Mouse (Mus musculus): ENCODE results near the gene Kalrn. TPM values are rescaled to one million over a fixed set of nuclear protein-coding genes. Genes with fewer than 3 reads are reported as not detected.

Gene Kalrn
- polyA plus RNA-seq, 1 experiment from 2014 or later, result 10.0 TPM

DNA sequence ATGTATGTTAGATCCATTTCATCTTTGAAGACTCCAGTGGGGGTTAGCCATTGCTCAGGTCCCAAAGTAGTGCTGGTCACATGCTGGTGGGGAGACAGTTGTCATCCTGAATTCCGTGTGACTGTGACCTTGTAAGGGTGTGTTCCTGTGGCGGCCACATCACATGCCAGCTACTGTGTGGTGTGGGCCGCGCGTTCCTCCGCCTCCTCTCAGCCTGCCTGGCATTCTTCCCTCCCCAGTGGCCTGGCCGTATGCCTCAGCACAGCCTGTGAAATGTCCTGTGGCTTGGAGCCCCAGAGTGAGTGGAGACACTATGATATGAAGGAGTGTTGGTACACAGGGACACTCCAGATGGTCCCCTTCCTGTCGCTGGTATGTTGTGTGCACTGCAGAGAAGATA, 635.8 kb downstream of the Kalrn start:
- Histone ChIP-seq H3K27ac (replicated peaks) (no peak overlapping the region), H3K9me3 (replicated peaks) (no peaks in the 10 kb centered on the region), H3K4me2 (no peak overlapping the region), H3K36me3 (replicated peaks) (no peaks in the 10 kb centered on the region), H3K9ac (no peak overlapping the region), H3K4me3 (replicated peaks) (no peak overlapping the region), H3K4me1 (replicated peaks) (peaks cover 15% of the 10 kb centered on the region), H3K27me3 (no peaks in the 10 kb centered on the region)
- 57% methylated on average over 8 of the region's 8 CpGs for WGBS (ENCODE audit: insufficient replicate concordance)
- ATAC-seq (ENCODE audit: insufficient read depth), result no peak

DNA sequence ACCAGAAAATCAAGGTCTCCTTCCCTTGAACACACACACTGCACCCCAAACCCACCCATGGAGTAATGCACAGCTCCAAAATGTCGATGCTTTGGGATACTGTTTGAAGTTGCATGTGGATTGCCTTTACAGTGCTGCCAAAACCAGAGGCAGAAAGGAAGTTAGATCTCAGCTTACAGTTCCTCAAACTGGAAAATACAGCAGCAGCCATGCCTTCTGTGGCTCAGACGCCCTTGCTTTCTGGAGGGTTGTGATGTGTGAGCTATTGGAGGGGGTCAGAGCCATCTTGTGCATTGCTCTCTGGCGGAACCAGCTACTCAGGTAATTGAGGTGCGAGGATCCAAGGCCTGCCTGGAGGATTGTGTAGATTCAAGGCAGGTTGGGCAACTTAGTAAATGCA, 636.4 kb downstream of the Kalrn start:
- H3K4me2 ChIP-seq, result no peak overlapping the region
- H3K4me3 ChIP-seq (replicated peaks), result no peak overlapping the region
- no peak for ATAC-seq (ENCODE audit: insufficient read depth)
- H3K9me3 ChIP-seq (replicated peaks), result no peaks in the 10 kb centered on the region
- no peak overlapping the region for H3K27ac ChIP-seq (replicated peaks)
- no peaks in the 10 kb centered on the region for H3K36me3 ChIP-seq (replicated peaks)
- H3K4me1 ChIP-seq (replicated peaks), result peaks cover 15% of the 10 kb centered on the region
- H3K27me3 ChIP-seq, result no peaks in the 10 kb centered on the region
- no peak overlapping the region for H3K9ac ChIP-seq
- 48% methylated on average over 4 of the region's 4 CpGs for WGBS (ENCODE audit: insufficient replicate concordance)

DNA sequence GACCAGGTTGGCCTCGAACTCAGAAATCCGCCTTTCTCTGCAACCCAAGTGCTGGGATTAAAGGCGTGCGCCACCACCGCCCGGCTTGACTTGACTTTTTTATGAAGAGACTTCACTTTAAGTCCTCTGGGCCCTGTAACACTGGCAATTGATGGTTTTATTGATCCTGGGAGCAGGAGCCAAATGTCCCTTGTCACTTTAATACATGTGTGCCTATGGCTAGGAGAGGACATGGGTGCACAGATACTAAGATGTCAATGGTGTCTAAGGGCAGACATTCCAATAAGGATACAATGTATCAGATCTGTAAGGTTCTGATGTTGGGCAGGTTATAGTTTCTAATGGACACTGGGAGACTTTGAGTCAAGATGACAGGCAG, 637.9 kb downstream of the Kalrn start:
- no peak for ATAC-seq (ENCODE audit: insufficient read depth)
- H3K27ac ChIP-seq (replicated peaks), result no peak overlapping the region
- no peak overlapping the region for H3K4me3 ChIP-seq (replicated peaks)
- H3K4me1 ChIP-seq (replicated peaks), result peaks cover 16% of the 10 kb centered on the region
- no peak overlapping the region for H3K9ac ChIP-seq
- no peaks in the 10 kb centered on the region for H3K9me3 ChIP-seq (replicated peaks)
- no peak overlapping the region for H3K4me2 ChIP-seq
- 84% methylated on average over 6 of the region's 6 CpGs for WGBS (ENCODE audit: insufficient replicate concordance)
- no peaks in the 10 kb centered on the region for H3K27me3 ChIP-seq
- H3K36me3 ChIP-seq (replicated peaks), result no peaks in the 10 kb centered on the region

DNA sequence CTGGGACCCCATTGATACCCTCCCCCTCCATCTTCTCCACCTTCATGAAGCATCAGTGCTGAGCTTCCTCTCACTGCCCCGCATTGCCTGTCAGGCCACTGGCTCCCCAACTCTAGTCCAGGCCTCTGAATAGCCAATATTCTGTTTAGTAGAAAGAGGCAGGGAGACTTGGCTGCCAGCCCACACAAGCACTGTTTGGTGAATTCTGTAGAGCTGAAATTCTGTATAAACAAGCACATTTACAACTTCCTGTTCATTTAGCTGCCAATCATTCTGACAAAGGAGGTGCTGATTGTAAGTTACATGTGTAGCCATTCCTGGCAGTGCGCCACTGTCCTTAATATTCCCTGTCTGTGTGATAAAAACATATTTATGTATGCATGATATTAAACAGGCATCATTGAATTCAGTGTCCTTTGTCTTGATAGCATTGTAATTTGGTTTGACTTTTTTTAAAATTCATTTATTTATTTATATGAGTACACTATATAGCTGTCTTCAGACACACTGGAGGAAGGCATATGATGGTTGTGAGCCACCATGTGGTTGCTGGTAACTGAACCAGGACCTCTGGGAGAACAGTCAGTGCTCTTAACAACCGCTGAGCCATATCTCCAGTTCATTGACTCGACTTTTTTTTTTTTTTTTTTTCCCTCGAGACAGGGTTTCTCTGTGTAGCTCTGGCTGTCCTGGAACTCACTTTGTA, 638.5 kb downstream of the Kalrn start:
- 42% methylated on average over 5 of the region's 5 CpGs for WGBS (ENCODE audit: insufficient replicate concordance)
- H3K9me3 ChIP-seq (replicated peaks), result no peaks in the 10 kb centered on the region
- H3K4me3 ChIP-seq (replicated peaks), result no peak overlapping the region
- no peaks in the 10 kb centered on the region for H3K27me3 ChIP-seq
- ATAC-seq (ENCODE audit: insufficient read depth), result no peak
- H3K9ac ChIP-seq, result no peak overlapping the region
- no peaks in the 10 kb centered on the region for H3K36me3 ChIP-seq (replicated peaks)
- peak overlapping the region; percentile 19; the same call in 1 of the 2 replicates for H3K27ac ChIP-seq (replicated peaks)
- H3K4me1 ChIP-seq (replicated peaks), result peaks cover 16% of the 10 kb centered on the region
- no peak overlapping the region for H3K4me2 ChIP-seq

DNA sequence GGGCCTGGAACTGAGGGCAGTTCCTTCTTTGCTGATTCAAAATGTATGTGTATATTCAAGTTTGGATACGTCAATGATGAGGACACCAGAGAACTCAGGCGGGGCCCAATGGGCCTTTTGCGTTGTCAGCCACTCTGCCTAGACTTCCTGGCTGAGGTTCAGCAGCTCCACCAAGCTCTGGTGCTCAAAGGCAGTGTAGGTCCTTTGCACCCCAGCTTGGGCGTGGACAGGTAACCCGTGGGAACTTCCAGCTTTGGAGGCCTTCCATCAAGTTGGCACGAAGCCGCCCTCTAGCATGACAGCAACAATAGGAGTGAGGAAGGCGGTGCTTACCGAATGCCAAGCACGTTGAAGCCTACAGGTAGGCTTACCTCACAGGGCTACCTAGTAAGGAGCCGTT, 639.9 kb downstream of the Kalrn start:
- no peak for ATAC-seq (ENCODE audit: insufficient read depth)
- no peak overlapping the region for H3K4me2 ChIP-seq
- H3K27ac ChIP-seq (replicated peaks), result no peak overlapping the region
- H3K4me1 ChIP-seq (replicated peaks), result peaks cover 21% of the 10 kb centered on the region
- H3K4me3 ChIP-seq (replicated peaks), result no peak overlapping the region
- no peaks in the 10 kb centered on the region for H3K27me3 ChIP-seq
- H3K9me3 ChIP-seq (replicated peaks), result no peaks in the 10 kb centered on the region
- no peaks in the 10 kb centered on the region for H3K36me3 ChIP-seq (replicated peaks)
- no peak overlapping the region for H3K9ac ChIP-seq
- WGBS (ENCODE audit: insufficient replicate concordance), result 66% methylated on average over 11 of the region's 11 CpGs

DNA sequence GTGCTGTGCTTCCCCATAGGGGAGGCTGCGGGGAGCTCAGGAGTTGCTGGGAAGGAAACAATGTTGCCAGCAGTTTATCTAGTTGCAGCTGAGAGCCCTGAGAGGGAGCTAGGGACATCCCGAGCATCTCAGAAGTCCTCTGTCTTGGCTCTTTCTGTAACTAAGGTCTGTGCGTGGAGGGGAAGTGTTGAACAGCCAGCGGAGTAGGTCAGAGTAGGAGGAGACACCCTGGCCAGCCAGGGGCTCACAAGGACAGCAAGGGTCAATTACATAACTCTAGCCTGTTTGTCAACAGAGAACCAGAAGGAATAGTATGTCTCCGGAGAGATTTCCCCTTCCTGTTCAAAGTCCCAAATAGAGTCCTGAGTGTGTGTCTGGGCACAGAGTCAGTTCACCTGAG, 641.2 kb downstream of the Kalrn start:
- Histone ChIP-seq H3K27ac (replicated peaks) (no peak overlapping the region), H3K27me3 (no peaks in the 10 kb centered on the region)

DNA sequence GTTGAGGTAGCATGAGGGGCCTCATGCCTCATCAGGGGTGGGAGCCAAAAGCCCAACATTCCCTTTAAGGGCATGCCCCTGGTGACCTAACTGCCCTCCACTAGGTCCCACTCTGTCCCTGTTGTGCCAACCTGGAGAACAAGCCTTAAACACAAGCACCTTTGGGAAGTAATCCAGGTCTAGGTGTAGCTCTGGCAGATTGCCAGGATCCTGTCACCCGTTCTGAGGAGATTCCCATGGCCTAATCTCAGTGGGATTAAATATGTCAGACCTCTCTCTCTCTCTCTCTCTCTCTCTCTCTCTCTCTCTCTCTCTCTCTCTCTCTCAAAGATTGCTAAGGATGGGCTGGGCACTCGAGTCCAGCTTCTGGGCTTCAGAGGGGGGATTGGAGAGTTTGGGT, 641.6 kb downstream of the Kalrn start:
- Histone ChIP-seq H3K9ac (no peak overlapping the region), H3K36me3 (replicated peaks) (no peaks in the 10 kb centered on the region), H3K9me3 (replicated peaks) (no peaks in the 10 kb centered on the region), H3K4me1 (replicated peaks) (peaks cover 21% of the 10 kb centered on the region), H3K4me2 (no peak overlapping the region), H3K27ac (replicated peaks) (no peak overlapping the region), H3K4me3 (replicated peaks) (no peak overlapping the region), H3K27me3 (no peaks in the 10 kb centered on the region)
- ATAC-seq (ENCODE audit: insufficient read depth), result no peak
- WGBS (ENCODE audit: insufficient replicate concordance), result 43% methylated on average over 2 of the region's 2 CpGs

More for the DNA sequence above, 641.2 kb downstream of the Kalrn start:
- Histone ChIP-seq H3K9me3 (replicated peaks) (no peaks in the 10 kb centered on the region), H3K9ac (no peak overlapping the region), H3K4me1 (replicated peaks) (peaks cover 21% of the 10 kb centered on the region), H3K4me3 (replicated peaks) (no peak overlapping the region), H3K36me3 (replicated peaks) (no peaks in the 10 kb centered on the region), H3K4me2 (no peak overlapping the region)
- no peak for ATAC-seq (ENCODE audit: insufficient read depth)
- 35% methylated on average over 5 of the region's 5 CpGs for WGBS (ENCODE audit: insufficient replicate concordance)

DNA sequence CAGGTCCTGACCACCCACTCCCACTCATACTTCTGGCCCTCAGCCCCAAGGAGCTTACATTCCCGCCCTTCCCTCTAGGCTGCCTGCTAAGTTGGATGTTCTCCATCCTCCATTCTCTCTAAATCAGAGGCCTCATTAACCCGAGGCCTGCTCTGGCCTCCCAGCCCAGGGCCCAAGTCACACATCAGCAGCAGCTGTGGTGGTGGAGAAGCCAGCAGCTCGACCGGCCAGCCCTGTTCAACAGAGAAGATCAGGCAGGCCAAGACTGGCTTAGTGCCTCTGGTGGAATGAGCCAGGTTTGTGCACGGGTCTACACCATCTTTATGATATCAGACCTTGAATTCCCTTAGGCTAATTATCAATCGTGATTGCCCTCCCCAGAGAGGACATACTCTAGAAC, 642.5 kb downstream of the Kalrn start:
- H3K4me2 ChIP-seq, result no peak overlapping the region
- no peaks in the 10 kb centered on the region for H3K36me3 ChIP-seq (replicated peaks)
- no peak overlapping the region for H3K27ac ChIP-seq (replicated peaks)
- H3K4me3 ChIP-seq (replicated peaks), result no peak overlapping the region
- peaks cover 21% of the 10 kb centered on the region for H3K4me1 ChIP-seq (replicated peaks)
- no peaks in the 10 kb centered on the region for H3K9me3 ChIP-seq (replicated peaks)
- WGBS (ENCODE audit: insufficient replicate concordance), result 62% methylated on average over 6 of the region's 6 CpGs
- no peak for ATAC-seq (ENCODE audit: insufficient read depth)
- H3K27me3 ChIP-seq, result no peaks in the 10 kb centered on the region
- no peak overlapping the region for H3K9ac ChIP-seq

DNA sequence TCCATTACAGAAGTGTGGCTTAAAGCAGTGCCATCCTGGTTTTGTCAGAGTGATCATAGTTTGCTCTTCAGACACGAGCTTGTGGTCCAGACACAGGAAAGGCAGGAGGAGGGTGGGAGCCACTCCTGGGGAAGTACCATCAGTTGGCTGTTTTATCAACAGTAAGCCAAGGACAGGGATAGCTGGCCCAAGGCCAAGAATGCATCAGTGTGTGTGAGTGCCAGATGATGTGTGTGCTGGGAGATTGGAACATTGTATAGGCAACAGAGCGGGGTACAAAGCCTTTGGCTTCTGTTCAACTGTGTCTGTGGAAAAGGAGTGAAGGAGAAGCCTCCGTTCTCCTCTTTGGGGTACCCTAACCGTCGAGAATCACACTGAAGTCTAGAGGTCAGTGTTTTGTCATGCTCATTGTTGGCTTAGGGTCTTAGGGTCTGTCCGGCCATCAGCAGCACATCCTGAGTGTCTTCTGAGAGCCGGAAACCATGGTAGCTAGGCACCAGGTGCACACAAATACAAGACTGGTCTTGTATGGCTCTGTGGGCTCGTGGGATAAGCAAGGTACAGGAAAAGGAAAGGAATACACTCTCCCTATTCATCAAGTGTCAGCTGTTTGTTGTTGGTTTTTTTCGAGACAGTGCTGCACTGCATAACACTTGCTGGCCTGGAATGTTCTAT, 644.4 kb downstream of the Kalrn start:
- Histone ChIP-seq H3K36me3 (replicated peaks) (no peaks in the 10 kb centered on the region), H3K4me3 (replicated peaks) (no peak overlapping the region), H3K9ac (no peak overlapping the region), H3K4me2 (no peak overlapping the region), H3K4me1 (replicated peaks) (peaks cover 17% of the 10 kb centered on the region), H3K27me3 (no peaks in the 10 kb centered on the region), H3K27ac (replicated peaks) (no peak overlapping the region), H3K9me3 (replicated peaks) (no peaks in the 10 kb centered on the region)
- ATAC-seq (ENCODE audit: insufficient read depth), result no peak
- WGBS (ENCODE audit: insufficient replicate concordance), result 54% methylated on average over 9 of the region's 9 CpGs

DNA sequence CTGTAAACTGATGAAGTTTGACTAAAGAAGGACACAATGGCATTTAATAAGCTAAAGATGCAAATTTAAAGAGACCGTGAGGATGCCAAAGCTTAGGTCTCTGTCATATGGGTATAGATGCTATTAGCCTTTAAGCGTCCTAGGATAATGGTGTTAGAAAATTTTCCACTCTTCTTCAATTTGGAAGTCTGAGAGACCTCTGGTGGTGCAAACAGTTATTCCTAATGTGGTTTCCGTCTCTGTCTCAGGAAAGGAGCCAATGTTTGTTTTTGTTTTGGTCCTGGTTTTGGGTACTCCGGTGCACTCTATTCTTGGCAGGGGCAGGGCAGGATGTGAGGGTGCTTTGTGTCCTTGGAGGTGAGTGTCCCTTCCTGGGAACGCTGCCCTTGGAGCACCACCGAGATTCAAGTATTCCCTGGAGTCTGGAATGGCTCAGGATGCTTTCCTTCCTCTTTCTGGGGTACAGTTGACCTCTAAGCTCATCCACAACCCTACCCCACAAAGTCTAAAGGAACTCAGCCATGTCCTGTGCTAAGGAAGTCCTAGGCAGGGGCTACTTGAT, 646.0 kb downstream of the Kalrn start:
- Histone ChIP-seq H3K27me3 (no peaks in the 10 kb centered on the region), H3K4me1 (replicated peaks) (peaks cover 29% of the 10 kb centered on the region), H3K4me2 (no peak overlapping the region), H3K27ac (replicated peaks) (no peak overlapping the region), H3K9ac (no peak overlapping the region), H3K9me3 (replicated peaks) (no peaks in the 10 kb centered on the region), H3K36me3 (replicated peaks) (no peaks in the 10 kb centered on the region), H3K4me3 (replicated peaks) (no peak overlapping the region)
- ATAC-seq (ENCODE audit: insufficient read depth), result no peak
- WGBS (ENCODE audit: insufficient replicate concordance), result 58% methylated on average over 6 of the region's 6 CpGs

DNA sequence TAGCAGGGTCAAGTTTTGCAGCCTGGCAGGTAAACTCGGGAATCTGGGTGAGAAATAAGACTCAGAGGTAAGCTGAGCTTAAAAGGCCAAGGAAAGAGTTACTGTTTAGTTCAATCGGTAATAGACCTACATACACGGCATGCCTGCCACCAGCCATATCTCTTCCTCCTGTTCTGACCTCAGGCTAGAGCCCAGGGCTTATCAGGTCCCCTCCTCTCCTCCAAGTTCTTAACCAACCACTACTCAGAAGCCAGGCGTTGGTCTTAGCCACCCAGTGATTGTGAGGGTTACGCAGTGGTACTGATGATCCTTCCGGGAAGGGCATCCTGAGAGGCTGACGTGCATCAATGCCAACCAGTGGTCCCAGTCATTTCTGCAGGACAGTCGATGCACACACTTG, 649.6 kb downstream of the Kalrn start:
- peaks cover 37% of the 10 kb centered on the region for H3K4me1 ChIP-seq (replicated peaks)
- H3K9ac ChIP-seq, result no peak overlapping the region
- H3K4me2 ChIP-seq, result no peak overlapping the region
- H3K36me3 ChIP-seq (replicated peaks), result peaks cover 4% of the 10 kb centered on the region; the same call in 1 of the 2 replicates
- WGBS (ENCODE audit: insufficient replicate concordance), result 28% methylated on average over 8 of the region's 8 CpGs
- H3K9me3 ChIP-seq (replicated peaks), result no peaks in the 10 kb centered on the region
- no peak overlapping the region for H3K4me3 ChIP-seq (replicated peaks)
- H3K27ac ChIP-seq (replicated peaks), result no peak overlapping the region
- H3K27me3 ChIP-seq, result no peaks in the 10 kb centered on the region
- ATAC-seq (ENCODE audit: insufficient read depth), result peak; percentile 48; the same call in 1 of the 2 replicates
